Mouse (Mus musculus) limb, embryonic 11.5 days (tissue): ENCODE measurements around the gene Tnni2. TPM values are rescaled to one million over a fixed set of nuclear protein-coding genes. Genes with fewer than 3 reads are reported as not detected.
A peak's percentile ranks its signal among the peaks of the same experiment; 100 is the strongest.

Source experiments
- ATAC-seq: fragments of 200-750 bp; cut with Nextera tagmentation; 2 replicates; pipeline ENCODE4 v1.8.0; 2017; ENCODE audit warnings: low read depth; ENCODE audit not compliant: insufficient number of reproducible peaks, low FRiP score, low TSS enrichment
- DNase-seq: peaks from one replicate; pipeline ENCODE4 v3.0.0-alpha.2; 2015; ENCODE audit warnings: low spot score
- H3K27ac ChIP-seq: fragments of 300-500 bp; sonication (generic); replicated peaks from 2 replicates; pipeline ENCODE4 v1.5.1; 2014; ENCODE audit warnings: low read depth, mild to moderate bottlenecking, low read length
- H3K27me3 ChIP-seq: fragments of 300-500 bp; sonication (generic); 2 replicates; pipeline ENCODE4 v1.6.1; 2014; ENCODE audit warnings: mild to moderate bottlenecking, low read length, mixed read lengths; ENCODE audit not compliant: control insufficient read depth, insufficient read depth
- H3K36me3 ChIP-seq: fragments of 300-500 bp; sonication (generic); 2 replicates; pipeline ENCODE4 v1.6.1; 2014; ENCODE audit warnings: mild to moderate bottlenecking, low read length, moderate library complexity, mixed read lengths; ENCODE audit not compliant: control insufficient read depth, insufficient read depth
- H3K4me1 ChIP-seq: fragments of 300-500 bp; sonication (generic); 2 replicates; pipeline ENCODE4 v1.6.1; 2014; ENCODE audit warnings: low read length, mixed read lengths; ENCODE audit not compliant: control insufficient read depth, insufficient read depth
- H3K4me2 ChIP-seq: fragments of 300-500 bp; sonication (generic); 2 replicates; pipeline ENCODE4 v1.6.1; 2014; ENCODE audit warnings: low read depth, mild to moderate bottlenecking, moderate library complexity; ENCODE audit not compliant: severe bottlenecking
- H3K4me3 ChIP-seq: fragments of 300-500 bp; sonication (generic); 2 replicates; pipeline ENCODE4 v1.5.1; 2014; ENCODE audit warnings: low read depth, low read length
- H3K9ac ChIP-seq: fragments of 300-500 bp; sonication (generic); 2 replicates; pipeline ENCODE4 v1.6.1; 2014; ENCODE audit warnings: mild to moderate bottlenecking, low read length
- H3K9me3 ChIP-seq: fragments of 300-500 bp; sonication (generic); 2 replicates; pipeline ENCODE4 v1.6.1; 2016; ENCODE audit warnings: low read length; ENCODE audit not compliant: control insufficient read depth
- WGBS: fragments of 180-500 bp; shearing (Covaris S2); extraction: QIAGEN DNeasy Blood & Tissue Kit; methylation state at CpG from one replicate; pipeline ENCODE4 v1.1.7; 2014; 5-methylcytosine and 5-hydroxymethylcytosine counted together
- polyA plus RNA-seq: library from polyadenylated mRNA; unstranded; fragments of >200 nt; fragmentation: Nextera tagmentation; extraction: Ambion mirVana; gene quantifications from 2 replicates; pipeline ENCODE4 v1.2.1, GENCODE M21; 2014

Tnni2 gene
- polyA plus RNA-seq, 1 experiment from 2014 or later: 7.0 TPM

GRCm38 (mm10) chr7:142418027-142418426 is 23.6 kb upstream of the Tnni2 start:
- H3K4me2 ChIP-seq: no peak overlapping the region
- no peaks in the 10 kb centered on the region for H3K36me3 ChIP-seq
- no peaks in the 10 kb centered on the region for H3K9me3 ChIP-seq
- WGBS: 91% methylated on average over 2 of the region's 2 CpGs
- H3K27me3 ChIP-seq: no peaks in the 10 kb centered on the region
- ATAC-seq (no peak), DNase-seq (no peak)
- H3K27ac ChIP-seq: no peak overlapping the region
- no peak overlapping the region for H3K9ac ChIP-seq
- no peaks in the 10 kb centered on the region for H3K4me1 ChIP-seq
- no peak overlapping the region for H3K4me3 ChIP-seq

- no peak for DNase-seq
- Histone ChIP-seq H3K36me3 (no peaks in the 10 kb centered on the region), H3K4me2 (no peak overlapping the region), H3K9me3 (no peaks in the 10 kb centered on the region), H3K4me3 (no peak overlapping the region), H3K27me3 (no peaks in the 10 kb centered on the region), H3K27ac (no peak overlapping the region), H3K9ac (no peak overlapping the region), H3K4me1 (no peaks in the 10 kb centered on the region)
- ATAC-seq: no peak
- WGBS: 90% methylated on average over 8 of the region's 8 CpGs
Measured at GRCm38 (mm10) chr7:142418679-142419078, 22.9 kb upstream of the Tnni2 start.

- ATAC-seq: no peak
- Histone ChIP-seq H3K4me3 (no peak overlapping the region), H3K36me3 (no peaks in the 10 kb centered on the region), H3K27ac (no peak overlapping the region), H3K9ac (no peak overlapping the region), H3K4me1 (no peaks in the 10 kb centered on the region), H3K27me3 (no peaks in the 10 kb centered on the region), H3K9me3 (no peaks in the 10 kb centered on the region), H3K4me2 (no peak overlapping the region)
- DNase-seq: no peak
- WGBS: 84% methylated on average over 5 of the region's 5 CpGs
Measured at GRCm38 (mm10) chr7:142419887-142420286, 21.7 kb upstream of the Tnni2 start.

- DNase-seq (no peak), ATAC-seq (no peak)
- Histone ChIP-seq H3K36me3 (no peaks in the 10 kb centered on the region), H3K9ac (no peak overlapping the region), H3K27ac (no peak overlapping the region), H3K4me3 (no peak overlapping the region), H3K4me1 (no peaks in the 10 kb centered on the region), H3K9me3 (no peaks in the 10 kb centered on the region), H3K4me2 (no peak overlapping the region), H3K27me3 (no peaks in the 10 kb centered on the region)
- WGBS: 71% methylated on average over 2 of the region's 2 CpGs
Measured at GRCm38 (mm10) chr7:142421826-142422225, 19.8 kb upstream of the Tnni2 start.

GRCm38 (mm10) chr7:142425641-142426213 is 15.9 kb upstream of the Tnni2 start:
- peak; percentile 28 for DNase-seq
- H3K27ac ChIP-seq: no peak overlapping the region
- no peak overlapping the region for H3K4me2 ChIP-seq
- no peaks in the 10 kb centered on the region for H3K9me3 ChIP-seq
- H3K9ac ChIP-seq: no peak overlapping the region
- 66% methylated on average over 11 of the region's 11 CpGs for WGBS
- peaks cover 3% of the 10 kb centered on the region; the same call in 1 of the 2 replicates for H3K4me1 ChIP-seq
- no peaks in the 10 kb centered on the region for H3K27me3 ChIP-seq
- no peak overlapping the region for H3K4me3 ChIP-seq
- no peak for ATAC-seq
- no peaks in the 10 kb centered on the region for H3K36me3 ChIP-seq

- Histone ChIP-seq H3K9ac (no peak overlapping the region), H3K27ac (no peak overlapping the region), H3K27me3 (no peaks in the 10 kb centered on the region), H3K9me3 (no peaks in the 10 kb centered on the region), H3K4me2 (no peak overlapping the region), H3K4me1 (peaks cover 3% of the 10 kb centered on the region; the same call in 1 of the 2 replicates), H3K36me3 (no peaks in the 10 kb centered on the region), H3K4me3 (no peak overlapping the region)
- 3% methylated on average over 7 of the region's 7 CpGs for WGBS
- DNase-seq: peak; percentile 90
- ATAC-seq: peak; percentile 44; the same call in 1 of the 2 replicates
Measured at GRCm38 (mm10) chr7:142428213-142428612, 13.4 kb upstream of the Tnni2 start.

GRCm38 (mm10) chr7:142430160-142430678 is 11.4 kb upstream of the Tnni2 start:
- no peak overlapping the region for H3K4me3 ChIP-seq
- no peak overlapping the region for H3K4me2 ChIP-seq
- no peak overlapping the region for H3K27ac ChIP-seq
- no peaks in the 10 kb centered on the region for H3K9me3 ChIP-seq
- no peaks in the 10 kb centered on the region for H3K36me3 ChIP-seq
- H3K27me3 ChIP-seq: no peaks in the 10 kb centered on the region
- DNase-seq: peak; percentile 26
- peaks cover 3% of the 10 kb centered on the region; the same call in 1 of the 2 replicates for H3K4me1 ChIP-seq
- ATAC-seq: no peak
- H3K9ac ChIP-seq: no peak overlapping the region
- whole genome bisulfite sequencing: 78% methylated on average over 12 of the region's 12 CpGs

GRCm38 (mm10) chr7:142431106-142431505 is 10.5 kb upstream of the Tnni2 start:
- Histone ChIP-seq H3K27me3 (no peaks in the 10 kb centered on the region), H3K4me3 (no peak overlapping the region), H3K4me1 (peaks cover 5% of the 10 kb centered on the region; the same call in 1 of the 2 replicates), H3K27ac (no peak overlapping the region), H3K9me3 (no peaks in the 10 kb centered on the region), H3K9ac (no peak overlapping the region), H3K4me2 (no peak overlapping the region), H3K36me3 (no peaks in the 10 kb centered on the region)
- 90% methylated on average over 14 of the region's 14 CpGs for WGBS
- DNase-seq (no peak), ATAC-seq (no peak)

GRCm38 (mm10) chr7:142433623-142434022 is 8.0 kb upstream of the Tnni2 start:
- no peak for DNase-seq

More at GRCm38 (mm10) chr7:142433623-142434022, 8.0 kb upstream of the Tnni2 start:
- peaks cover 5% of the 10 kb centered on the region; the same call in 1 of the 2 replicates for H3K4me1 ChIP-seq
- no peak overlapping the region; the same call in 1 of the 2 replicates for H3K27ac ChIP-seq
- no peak overlapping the region for H3K9ac ChIP-seq
- 59% methylated on average over 19 of the region's 19 CpGs for WGBS
- H3K9me3 ChIP-seq: no peaks in the 10 kb centered on the region
- H3K36me3 ChIP-seq: no peaks in the 10 kb centered on the region
- H3K4me3 ChIP-seq: no peak overlapping the region
- ATAC-seq: no peak
- no peak overlapping the region for H3K4me2 ChIP-seq
- H3K27me3 ChIP-seq: no peaks in the 10 kb centered on the region
